Mouse (Mus musculus): Measurements from ENCODE around the gene Tnrc18.

Tnrc18 gene

GRCm38 (mm10) chr5:142825665-142826064, 8.2 kb upstream of the Tnrc18 start:
- in situ Hi-C loops (cut with MboI; ENCODE audit: low pct_unique_long_range_greater_than_20kb in 1 of 2, low sequenced_read_pairs in 2 of 2, unreplicated experiment in 1 of 2): no loop called here

DNA sequence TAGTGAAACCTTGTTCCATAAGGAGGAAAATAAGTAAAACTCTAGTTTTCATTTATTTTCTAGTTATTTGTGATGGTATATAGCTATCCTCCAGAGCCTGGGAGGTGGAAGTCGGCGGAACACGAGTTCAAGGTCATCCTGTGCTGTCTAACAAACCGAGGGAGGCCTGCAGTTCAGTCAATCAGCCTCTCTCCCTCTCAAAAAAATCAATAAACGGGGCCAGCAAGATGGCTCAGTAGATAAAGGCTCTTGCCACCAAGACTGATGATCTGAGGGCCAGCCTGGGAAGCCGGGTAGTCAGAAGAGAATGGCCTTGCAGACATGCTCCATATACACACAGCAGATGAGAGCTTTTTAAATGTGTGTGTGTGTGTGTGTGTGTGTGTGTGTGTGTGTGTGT, 6.6 kb upstream of the Tnrc18 start:
- in situ Hi-C loops (cut with MboI; ENCODE audit: low pct_unique_long_range_greater_than_20kb in 1 of 2, low sequenced_read_pairs in 2 of 2, unreplicated experiment in 1 of 2): no loop called here

- in situ Hi-C loops (cut with MboI; ENCODE audit: low pct_unique_long_range_greater_than_20kb in 1 of 2, low sequenced_read_pairs in 2 of 2, unreplicated experiment in 1 of 2): no loop called here
These were observed 5.9 kb upstream of the Tnrc18 start for GRCm38 (mm10) chr5:142823096-142824062.

- in situ Hi-C loops (cut with MboI; ENCODE audit: low pct_unique_long_range_greater_than_20kb in 1 of 2, low sequenced_read_pairs in 2 of 2, unreplicated experiment in 1 of 2): no loop called here
These were observed 5.0 kb upstream of the Tnrc18 start for GRCm38 (mm10) chr5:142822286-142823095.

DNA sequence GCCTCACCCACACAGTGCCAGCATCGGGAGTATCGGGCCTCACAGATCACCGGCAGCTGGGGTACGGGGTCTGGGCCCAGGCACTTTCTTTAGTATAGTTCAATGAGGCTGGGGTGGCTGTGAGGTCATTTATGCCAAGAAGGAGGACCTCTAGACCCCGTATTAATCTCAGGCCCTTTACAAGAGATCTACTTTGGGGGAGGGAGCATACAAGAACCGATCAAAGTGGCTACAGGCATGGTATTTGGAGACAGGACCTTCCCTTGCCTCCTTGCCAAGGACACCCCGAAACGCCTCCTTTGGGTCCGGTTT, 4.5 kb upstream of the Tnrc18 start:
- in situ Hi-C loops (cut with MboI; ENCODE audit: low pct_unique_long_range_greater_than_20kb in 1 of 2, low sequenced_read_pairs in 2 of 2, unreplicated experiment in 1 of 2): no loop called here

- in situ Hi-C loops (cut with MboI; ENCODE audit: low pct_unique_long_range_greater_than_20kb in 1 of 2, low sequenced_read_pairs in 2 of 2, unreplicated experiment in 1 of 2): no loop called here
These were observed 4.0 kb upstream of the Tnrc18 start for GRCm38 (mm10) chr5:142821266-142821973.

DNA sequence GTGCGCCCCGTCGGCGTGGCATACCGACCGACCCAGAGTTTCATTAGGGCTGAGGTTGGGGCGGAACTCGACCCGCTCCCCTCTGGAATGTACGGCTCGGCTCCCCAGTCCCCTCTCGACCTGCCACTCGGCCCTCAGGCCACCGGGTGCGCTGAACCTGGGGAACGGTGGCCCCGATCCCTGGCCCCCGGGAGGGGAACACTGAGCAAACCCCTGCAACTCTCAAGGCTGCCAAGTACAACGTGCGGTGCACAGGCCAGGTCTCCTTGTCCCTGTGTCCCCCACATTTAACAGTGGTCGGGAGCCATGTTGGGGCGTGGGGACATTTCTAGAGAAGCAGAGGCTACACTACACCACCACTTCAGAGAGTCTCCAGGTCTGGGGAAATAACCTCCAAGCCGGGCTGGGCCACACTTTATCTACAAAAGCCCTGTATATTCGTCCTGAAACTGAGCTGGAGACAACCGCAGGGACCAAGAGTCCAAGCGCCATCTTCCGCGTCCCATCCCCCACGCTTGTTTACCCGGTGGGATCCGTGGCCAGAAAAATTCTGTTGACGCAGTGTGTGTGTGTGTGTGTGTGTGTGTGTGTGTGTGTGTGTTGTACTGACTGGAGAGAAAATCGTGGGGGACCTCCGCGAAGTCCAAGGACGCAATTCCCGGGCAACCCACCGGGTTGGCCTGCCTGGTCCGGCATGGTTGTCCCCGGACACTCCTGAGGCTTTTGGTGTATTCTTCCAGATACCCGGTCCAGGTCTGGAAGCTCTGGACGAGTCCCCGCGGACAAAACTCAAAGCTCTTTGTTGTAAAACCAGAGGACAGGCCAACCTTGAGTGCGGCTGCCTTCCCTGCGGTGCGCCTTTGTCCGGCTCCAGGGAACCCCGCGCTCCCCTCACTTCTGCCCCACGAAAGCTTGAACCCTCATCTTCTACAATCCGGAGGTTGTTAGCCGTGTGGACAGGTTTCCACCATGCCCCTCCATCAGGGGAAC, 3.1 kb upstream of the Tnrc18 start:
- in situ Hi-C loops (cut with MboI; ENCODE audit: low pct_unique_long_range_greater_than_20kb in 1 of 2, low sequenced_read_pairs in 2 of 2, unreplicated experiment in 1 of 2): no loop called here

GRCm38 (mm10) chr5:142819385-142820275, 2.2 kb upstream of the Tnrc18 start:
- in situ Hi-C loops (cut with MboI; ENCODE audit: low pct_unique_long_range_greater_than_20kb in 1 of 2, low sequenced_read_pairs in 2 of 2, unreplicated experiment in 1 of 2): no loop called here

DNA sequence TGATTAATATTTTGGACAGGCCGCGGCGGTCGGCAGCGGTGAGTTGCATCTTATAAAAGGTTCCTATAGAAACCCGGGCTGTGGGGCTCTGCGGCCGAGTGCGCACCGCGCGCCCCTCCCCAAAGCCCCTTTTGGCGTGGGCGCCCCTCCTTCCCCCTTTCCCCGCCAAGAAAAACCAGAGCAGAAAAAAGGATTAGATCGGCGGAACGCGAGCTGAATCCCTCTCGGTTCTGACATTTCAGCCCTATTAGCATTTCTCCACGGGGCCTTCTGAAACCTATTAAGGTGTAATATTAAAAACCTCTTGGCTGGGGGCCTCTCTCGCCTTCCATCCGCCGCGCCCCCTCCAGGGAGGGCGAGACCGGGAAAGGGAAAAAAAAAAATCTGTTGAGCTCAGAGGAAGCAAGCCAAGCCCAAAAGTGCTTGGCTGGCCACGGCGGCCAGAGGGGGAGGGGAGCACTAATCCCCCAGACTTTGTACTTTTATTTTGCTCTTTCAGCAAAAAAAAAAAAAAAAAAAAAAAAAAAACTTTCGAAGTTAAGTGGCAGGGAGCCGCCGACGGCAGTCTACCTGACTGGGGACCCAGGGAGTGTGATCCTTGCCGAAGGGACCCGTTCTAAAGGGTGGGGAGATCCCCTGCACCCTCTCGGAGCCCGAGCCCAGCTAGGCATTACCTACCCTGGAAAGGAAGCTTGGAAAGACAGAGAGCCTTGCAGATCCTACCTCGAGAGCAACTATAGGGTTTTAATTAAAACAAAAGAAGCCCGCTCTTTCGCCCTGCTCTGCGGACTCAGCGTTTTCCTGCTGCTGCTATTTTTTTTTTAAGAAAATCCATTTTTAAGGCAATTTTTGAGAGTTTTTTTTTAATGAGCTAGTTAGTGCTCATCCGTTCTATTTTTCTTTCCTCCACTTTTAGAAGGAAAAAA, 1.2 kb upstream of the Tnrc18 start:
- in situ Hi-C loops (cut with MboI; ENCODE audit: low pct_unique_long_range_greater_than_20kb in 1 of 2, low sequenced_read_pairs in 2 of 2, unreplicated experiment in 1 of 2): no loop called here

GRCm38 (mm10) chr5:142816811-142817523, 495 bp downstream of the Tnrc18 start:
- in situ Hi-C loops (cut with MboI; ENCODE audit: low pct_unique_long_range_greater_than_20kb in 1 of 2, low sequenced_read_pairs in 2 of 2, unreplicated experiment in 1 of 2): no loop called here

- in situ Hi-C loops (cut with MboI; ENCODE audit: low pct_unique_long_range_greater_than_20kb in 1 of 2, low sequenced_read_pairs in 2 of 2, unreplicated experiment in 1 of 2): no loop called here
These were observed 1.2 kb downstream of the Tnrc18 start for GRCm38 (mm10) chr5:142816031-142816810.

GRCm38 (mm10) chr5:142815421-142816001, 2.0 kb downstream of the Tnrc18 start:
- in situ Hi-C loops (cut with MboI; ENCODE audit: low pct_unique_long_range_greater_than_20kb in 1 of 2, low sequenced_read_pairs in 2 of 2, unreplicated experiment in 1 of 2): no loop called here

GRCm38 (mm10) chr5:142814711-142815420, 2.6 kb downstream of the Tnrc18 start:
- in situ Hi-C loops (cut with MboI; ENCODE audit: low pct_unique_long_range_greater_than_20kb in 1 of 2, low sequenced_read_pairs in 2 of 2, unreplicated experiment in 1 of 2): no loop called here

GRCm38 (mm10) chr5:142814161-142814651, 3.3 kb downstream of the Tnrc18 start:
- in situ Hi-C loops (cut with MboI; ENCODE audit: low pct_unique_long_range_greater_than_20kb in 1 of 2, low sequenced_read_pairs in 2 of 2, unreplicated experiment in 1 of 2): no loop called here

All from mouse embryonic stem cell (cell line).